Mouse (Mus musculus) forebrain, embryonic 14.5 days (tissue): ENCODE data around the gene Gpx2. TPM values are rescaled to one million over a fixed set of nuclear protein-coding genes. Genes with fewer than 3 reads are reported as not detected.
"Not testable (repeated sequence)": the region's sequence is repeated elsewhere in the genome, so short reads cannot be mapped to it uniquely, and the experiment has no call there.

ENCODE experiments used
- ATAC-seq: fragments of 200-750 bp; cut with Nextera tagmentation; 2 replicates; pipeline ENCODE4 v1.8.0; 2017; ENCODE audit warnings: mild to moderate bottlenecking, moderate library complexity
- DNase-seq: peaks from one replicate; pipeline ENCODE4 v3.0.0-alpha.2; 2015; ENCODE audit warnings: low spot score
- H3K27ac ChIP-seq: fragments of 300-500 bp; sonication (generic); 2 replicates; pipeline ENCODE4 v1.5.1; 2014; ENCODE audit warnings: low read depth, mild to moderate bottlenecking, control low read depth, low read length, moderate library complexity
- H3K27me3 ChIP-seq: fragments of 300-500 bp; sonication (generic); replicated peaks from 2 replicates; pipeline ENCODE4 v1.6.1; 2014; ENCODE audit warnings: low read length, control low read depth, mixed read lengths; ENCODE audit not compliant: control insufficient read depth, insufficient read depth
- H3K36me3 ChIP-seq: fragments of 300-500 bp; sonication (generic); 2 replicates; pipeline ENCODE4 v1.6.1; 2014; ENCODE audit warnings: low read length, control low read depth; ENCODE audit not compliant: control insufficient read depth, insufficient read depth
- H3K4me1 ChIP-seq: fragments of 300-500 bp; sonication (generic); 2 replicates; pipeline ENCODE4 v1.6.1; 2014; ENCODE audit warnings: antibody characterized with exemption, low read length, control low read depth; ENCODE audit not compliant: control insufficient read depth, insufficient read depth
- H3K4me2 ChIP-seq: fragments of 300-500 bp; sonication (generic); 2 replicates; pipeline ENCODE4 v1.6.1; 2014; ENCODE audit warnings: mild to moderate bottlenecking, control low read depth, low read length
- H3K4me3 ChIP-seq: fragments of 300-500 bp; sonication (generic); 2 replicates; pipeline ENCODE4 v1.5.1; 2014; ENCODE audit warnings: low read depth, low read length, control low read depth
- H3K9ac ChIP-seq: fragments of 300-500 bp; sonication (generic); 2 replicates; pipeline ENCODE4 v1.6.1; 2014; ENCODE audit warnings: mild to moderate bottlenecking, low read length, control low read depth, moderate library complexity
- H3K9me3 ChIP-seq: fragments of 300-500 bp; sonication (generic); replicated peaks from 2 replicates; pipeline ENCODE4 v1.6.1; 2016; ENCODE audit warnings: low read length, control low read depth, mixed read lengths; ENCODE audit not compliant: control insufficient read depth
- WGBS: fragments of 180-500 bp; shearing (Covaris S2); extraction: QIAGEN DNeasy Blood & Tissue Kit; methylation state at CpG from one replicate; pipeline ENCODE4 v1.1.7; 2014; 5-methylcytosine and 5-hydroxymethylcytosine counted together
- polyA plus RNA-seq: library from polyadenylated mRNA; unstranded; fragments of >200 nt; fragmentation: Nextera tagmentation; extraction: Ambion mirVana; gene quantifications from 2 replicates; pipeline ENCODE4 v1.2.1, GENCODE M21; 2014

Gpx2 gene
- polyA plus RNA-seq, 1 experiment from 2014 or later: not detected

DNA sequence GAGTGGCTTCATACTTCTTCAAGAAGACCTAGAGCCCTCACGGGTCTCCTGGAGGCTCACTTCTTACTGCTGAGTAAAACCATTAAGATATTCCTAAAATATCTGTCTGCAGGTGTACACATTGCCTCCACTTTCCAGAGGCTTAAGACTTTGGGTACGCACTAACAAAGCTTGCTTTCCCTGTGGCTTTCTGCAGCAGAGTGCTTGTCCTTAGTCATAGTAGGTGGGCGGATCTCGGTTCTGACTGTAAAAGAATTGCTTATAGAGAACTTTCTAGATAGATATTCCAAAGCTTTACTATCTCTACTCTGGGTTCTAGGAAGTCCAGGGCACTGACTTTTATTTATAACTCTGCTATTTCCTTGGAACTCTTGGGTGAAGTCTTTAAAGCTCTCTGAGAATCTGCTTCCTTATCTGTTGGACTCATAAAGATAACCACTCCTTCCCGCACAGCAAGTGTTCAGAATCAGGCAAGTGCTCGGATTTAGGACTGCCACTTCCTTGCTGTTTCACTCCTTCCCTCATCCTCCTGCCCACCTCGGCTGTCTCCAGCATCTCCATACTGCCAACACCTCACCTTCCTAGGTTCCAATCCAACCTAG, 1.7 kb upstream of the Gpx2 start:
- H3K27ac ChIP-seq: no peak overlapping the region
- DNase-seq (no peak), ATAC-seq (no peak)
- no peaks in the 10 kb centered on the region for H3K9me3 ChIP-seq
- H3K4me2 ChIP-seq: no peak overlapping the region
- no peaks in the 10 kb centered on the region for H3K27me3 ChIP-seq
- no peaks in the 10 kb centered on the region for H3K4me1 ChIP-seq
- WGBS: 88% methylated on average over 7 of the region's 7 CpGs
- no peak overlapping the region for H3K9ac ChIP-seq
- H3K4me3 ChIP-seq: no peak overlapping the region
- H3K36me3 ChIP-seq: no peaks in the 10 kb centered on the region

DNA sequence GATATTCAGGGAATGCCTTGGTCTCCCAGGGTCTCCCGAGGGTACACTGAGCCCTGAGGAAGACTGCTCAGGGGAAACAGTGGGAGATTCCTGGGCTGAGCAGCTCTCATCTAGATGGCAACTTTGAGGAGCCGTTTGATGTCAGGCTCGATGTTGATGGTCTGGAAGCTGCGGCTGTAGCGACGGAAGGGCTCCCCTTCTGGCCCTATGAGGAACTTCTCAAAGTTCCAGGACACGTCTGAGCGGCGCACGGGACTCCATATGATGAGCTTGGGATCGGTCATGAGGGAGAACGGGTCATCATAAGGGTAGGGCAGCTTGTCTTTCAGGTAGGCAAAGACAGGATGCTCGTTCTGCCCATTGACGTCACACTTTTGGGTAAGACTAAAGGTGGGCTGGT, 2.8 kb downstream of the Gpx2 start:
- ATAC-seq, H3K36me3 ChIP-seq, H3K4me3 ChIP-seq, H3K4me2 ChIP-seq, H3K27me3 ChIP-seq, H3K4me1 ChIP-seq, H3K27ac ChIP-seq, H3K9me3 ChIP-seq, H3K9ac ChIP-seq, DNase-seq: not testable (repeated sequence)
- WGBS: 51% methylated on average over 14 of the region's 14 CpGs

DNA sequence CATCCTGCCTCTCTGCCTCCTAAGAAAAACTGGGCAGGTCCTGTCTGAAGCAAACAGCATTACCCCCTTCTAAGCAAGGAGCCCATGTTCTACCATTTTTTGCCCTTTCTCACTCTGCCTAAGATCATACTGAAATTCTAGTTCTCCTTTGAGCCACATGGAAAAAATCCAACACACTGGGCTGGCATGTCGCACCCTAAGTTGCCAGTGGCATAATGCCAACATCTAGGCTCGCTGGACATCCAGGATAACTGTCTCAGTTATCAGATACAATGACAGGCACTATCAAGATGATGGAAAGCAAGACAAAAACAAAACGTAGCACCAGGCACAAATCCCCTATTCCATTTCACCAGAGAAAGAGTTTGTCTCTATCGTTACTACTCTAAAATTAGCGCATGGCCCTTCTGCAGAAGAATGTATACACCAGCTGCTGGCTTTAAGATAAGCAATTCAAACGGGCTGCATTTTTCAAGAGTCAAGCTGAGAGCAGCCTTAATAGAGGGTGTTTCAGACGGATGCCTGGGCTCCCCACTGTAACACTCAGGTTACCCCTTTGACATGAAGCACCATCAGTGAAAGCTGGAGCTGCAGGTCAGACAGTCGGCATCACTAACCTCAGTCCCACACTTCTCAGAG, 4.8 kb downstream of the Gpx2 start:
- 53% methylated on average over 8 of the region's 8 CpGs for WGBS
- Histone ChIP-seq H3K36me3 (no peaks in the 10 kb centered on the region), H3K4me3 (no peak overlapping the region), H3K9me3 (no peaks in the 10 kb centered on the region), H3K9ac (no peak overlapping the region), H3K4me1 (no peaks in the 10 kb centered on the region), H3K27me3 (no peaks in the 10 kb centered on the region), H3K27ac (no peak overlapping the region), H3K4me2 (no peak overlapping the region)
- ATAC-seq (no peak), DNase-seq (peak; percentile 5)

DNA sequence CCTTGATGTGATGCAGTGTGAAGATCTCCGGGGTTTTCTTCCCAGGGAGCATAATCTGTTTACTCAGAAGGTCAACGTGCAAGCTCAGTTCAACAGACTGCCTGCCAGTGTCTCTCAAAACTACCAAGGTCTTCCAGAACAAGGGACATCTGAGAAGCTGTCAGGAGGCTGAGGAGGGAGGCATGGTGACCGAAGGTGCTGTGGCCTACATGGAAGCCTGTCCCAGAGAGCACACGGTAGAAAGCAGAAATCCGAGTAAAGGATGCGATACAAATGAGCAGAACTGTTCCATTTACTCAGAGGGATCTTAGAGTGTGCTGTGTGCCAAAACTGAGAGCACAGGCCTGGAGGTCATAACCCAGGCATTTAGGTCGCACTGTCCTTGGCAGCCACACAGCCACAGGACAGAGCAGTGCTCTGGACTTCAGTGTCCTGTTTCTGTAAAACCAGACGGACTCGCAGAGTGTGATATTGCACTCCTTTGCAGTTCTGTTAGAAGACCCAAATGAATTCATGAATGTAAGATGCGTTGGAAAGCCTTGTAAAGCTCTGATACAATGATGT, 11.2 kb downstream of the Gpx2 start:
- no peak overlapping the region for H3K4me2 ChIP-seq
- no peak overlapping the region for H3K9ac ChIP-seq
- no peak for DNase-seq
- H3K27ac ChIP-seq: no peak overlapping the region
- no peak for ATAC-seq
- no peaks in the 10 kb centered on the region for H3K27me3 ChIP-seq
- no peaks in the 10 kb centered on the region for H3K4me1 ChIP-seq
- no peak overlapping the region for H3K4me3 ChIP-seq
- 75% methylated on average over 10 of the region's 10 CpGs for WGBS
- no peaks in the 10 kb centered on the region for H3K9me3 ChIP-seq
- no peaks in the 10 kb centered on the region for H3K36me3 ChIP-seq

DNA sequence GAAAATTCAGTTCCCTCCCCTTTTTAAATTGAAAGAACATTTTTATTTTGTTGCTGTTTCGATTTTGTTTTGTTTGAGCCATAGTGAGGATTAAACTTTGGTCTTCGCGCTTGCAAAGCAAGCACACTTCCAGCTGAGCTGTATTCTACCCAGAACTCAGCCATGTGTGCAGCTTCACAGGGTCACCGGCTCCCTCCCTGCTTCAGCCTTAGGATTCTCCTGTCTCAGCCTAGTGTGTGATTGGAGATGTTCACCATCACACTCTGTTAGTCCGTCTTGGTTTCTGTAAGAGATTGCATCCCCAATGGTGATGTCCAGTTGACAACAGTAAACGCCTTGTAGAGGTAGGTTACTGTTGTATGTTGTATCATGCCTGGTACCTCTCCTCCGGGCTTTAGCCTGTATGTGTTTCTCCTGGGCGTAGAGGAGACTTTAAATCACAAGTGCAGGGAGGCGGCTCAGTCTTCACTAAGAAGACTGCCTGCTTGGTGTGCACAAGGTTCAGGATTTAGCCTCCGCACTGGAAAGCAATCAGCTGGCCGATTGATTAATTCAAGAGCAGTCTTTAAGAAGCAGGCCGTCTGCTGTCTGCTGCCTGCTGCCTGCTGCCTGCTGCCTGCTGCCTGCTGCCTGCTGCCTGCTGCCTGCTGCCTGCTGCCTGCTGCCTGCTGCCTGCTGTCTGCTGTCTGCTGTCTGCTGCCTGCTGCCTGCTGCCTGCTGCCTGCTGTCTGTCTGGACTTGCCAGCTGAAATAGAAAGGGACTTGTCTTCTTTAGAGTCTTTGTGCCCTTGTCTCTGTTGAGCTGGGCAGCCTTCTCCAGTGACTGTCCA, 14.5 kb downstream of the Gpx2 start:
- peak overlapping the region; percentile 71; the same call in 1 of the 2 replicates for H3K27ac ChIP-seq
- H3K4me2 ChIP-seq: no peak overlapping the region
- H3K27me3 ChIP-seq: no peaks in the 10 kb centered on the region
- WGBS: 68% methylated on average over 12 of the region's 12 CpGs
- ATAC-seq (peak; percentile 81), DNase-seq (peak; percentile 68)
- H3K4me1 ChIP-seq: no peaks in the 10 kb centered on the region
- H3K4me3 ChIP-seq: no peak overlapping the region
- no peaks in the 10 kb centered on the region for H3K9me3 ChIP-seq
- H3K36me3 ChIP-seq: 0 out of 2 replicates have a peak, but pooled peaks cover 3% of the 10 kb centered on the region
- no peak overlapping the region for H3K9ac ChIP-seq

DNA sequence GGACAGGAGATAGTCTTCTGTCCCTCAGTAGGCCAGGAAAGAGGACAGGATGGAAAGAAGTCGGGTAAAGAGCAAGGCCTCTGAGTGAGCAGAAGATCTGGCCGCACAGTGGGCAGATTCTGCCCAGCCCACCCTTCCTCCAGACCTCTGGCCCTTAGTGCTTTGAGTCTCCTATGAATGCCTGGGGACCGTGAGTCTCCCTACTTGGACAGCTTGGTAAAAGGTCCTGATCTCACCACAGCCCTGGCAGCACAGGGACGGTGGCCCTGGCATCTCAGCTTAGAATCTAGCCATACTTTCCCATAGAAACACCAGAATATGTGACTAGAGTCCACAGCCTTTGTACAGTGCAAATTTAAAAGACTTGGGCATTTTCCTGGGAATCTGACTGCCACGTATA, 15.4 kb downstream of the Gpx2 start:
- no peaks in the 10 kb centered on the region for H3K9me3 ChIP-seq
- DNase-seq: no peak
- H3K4me1 ChIP-seq: no peaks in the 10 kb centered on the region
- no peak overlapping the region for H3K9ac ChIP-seq
- H3K27ac ChIP-seq: no peak overlapping the region
- 88% methylated on average over 5 of the region's 5 CpGs for WGBS
- ATAC-seq: no peak
- H3K36me3 ChIP-seq: 0 out of 2 replicates have a peak, but pooled peaks cover 3% of the 10 kb centered on the region
- H3K27me3 ChIP-seq: no peaks in the 10 kb centered on the region
- H3K4me2 ChIP-seq: no peak overlapping the region
- no peak overlapping the region for H3K4me3 ChIP-seq

DNA sequence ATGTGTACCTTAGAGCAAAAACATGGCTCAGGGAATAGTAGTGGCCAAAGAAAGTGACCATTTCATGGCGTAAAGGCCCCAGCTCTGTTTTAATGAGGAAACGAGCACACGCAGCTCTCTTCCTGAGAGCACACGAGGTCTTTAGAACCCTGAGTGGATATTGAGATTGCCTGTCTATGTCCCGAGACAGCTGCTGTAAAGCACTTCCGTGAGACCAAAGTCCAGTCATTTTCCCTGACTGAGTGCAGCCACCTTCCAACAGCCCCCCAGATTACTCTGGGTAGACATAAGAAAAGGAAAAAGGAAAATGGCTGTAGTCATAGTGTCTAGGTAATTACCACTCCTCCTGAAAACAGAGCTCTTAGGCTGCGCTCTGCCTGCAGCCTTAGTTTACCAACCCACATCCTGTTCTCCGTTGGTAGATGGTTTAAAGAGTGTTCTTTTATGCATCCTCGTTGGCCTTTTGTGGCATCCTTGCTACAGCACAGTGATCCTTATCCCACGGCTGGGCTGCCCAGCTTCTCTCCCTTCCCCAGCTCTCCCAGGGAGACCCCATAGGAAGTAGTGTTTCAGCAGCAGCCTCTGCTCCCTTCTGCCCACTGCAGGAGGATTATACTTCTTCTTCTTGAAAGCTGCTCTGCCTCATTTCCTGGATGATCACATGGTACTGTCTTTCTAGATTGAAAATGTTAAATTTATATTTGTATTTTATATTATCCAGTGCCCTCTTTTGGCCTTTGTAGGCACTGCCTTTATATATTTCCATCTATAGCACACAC, 16.9 kb downstream of the Gpx2 start:
- Histone ChIP-seq H3K9me3 (no peaks in the 10 kb centered on the region), H3K4me3 (no peak overlapping the region), H3K27ac (no peak overlapping the region), H3K27me3 (no peaks in the 10 kb centered on the region), H3K36me3 (0 out of 2 replicates have a peak, but pooled peaks cover 3% of the 10 kb centered on the region), H3K4me2 (no peak overlapping the region), H3K9ac (no peak overlapping the region), H3K4me1 (no peaks in the 10 kb centered on the region)
- WGBS: 87% methylated on average over 10 of the region's 10 CpGs
- no peak for ATAC-seq
- DNase-seq: no peak

DNA sequence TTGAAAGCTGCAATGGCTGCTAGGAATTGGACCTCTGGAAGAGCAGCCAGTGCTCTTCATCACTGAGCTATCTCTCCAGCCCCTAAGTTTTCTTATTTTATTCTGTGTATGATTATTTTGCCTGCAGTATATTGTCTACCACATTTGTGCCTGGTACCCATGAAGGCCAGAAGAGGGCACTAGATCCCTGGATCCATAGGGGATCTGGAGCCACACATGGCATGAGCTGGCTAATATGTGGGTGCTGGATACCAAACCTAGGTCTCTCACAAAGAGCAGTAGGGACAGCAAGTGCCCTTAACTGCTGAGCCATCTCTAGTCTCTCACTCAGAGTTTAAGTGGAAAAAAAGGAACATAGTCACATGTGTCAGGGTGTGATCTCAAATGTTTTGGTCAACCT, 17.5 kb downstream of the Gpx2 start:
- Histone ChIP-seq H3K27me3 (no peaks in the 10 kb centered on the region), H3K4me1 (no peaks in the 10 kb centered on the region), H3K4me2 (no peak overlapping the region), H3K4me3 (no peak overlapping the region), H3K27ac (no peak overlapping the region), H3K36me3 (0 out of 2 replicates have a peak, but pooled peaks cover 3% of the 10 kb centered on the region), H3K9me3 (no peaks in the 10 kb centered on the region), H3K9ac (no peak overlapping the region)
- DNase-seq (no peak), ATAC-seq (no peak)
